In genomic region chr9:32730656-32731590, GRCm38 (mm10) we compare ENCODE assay signal across 9 mouse cellular contexts.
A peak's percentile ranks its signal among the peaks of the same experiment; 100 is the strongest.
DNase-seq lines count a peak whose midpoint lies in the region; ATAC-seq and TF ChIP-seq lines count a peak whose summit lies in the region.
"Had no signal": no experiment of that assay in that cellular context is flagged by ENCODE, and none has a peak within 500 bp of the region (broad histone marks: within the 10 kb centered on the region; RNA-seq: fewer than 3 reads in every experiment).

No protein-coding gene starts in this region.

- peak; percentile 54 to 76 for DNase-seq in heart, adult 9 months (ENCODE audit: low spot score in 2 of 2)
- DNase-seq in heart, postnatal 25 days (ENCODE audit: low spot score): no peak
- DNase-seq in CD4-positive, CD25-positive, alpha-beta regulatory T cell, adult 2 months (ENCODE audit: low read depth, low spot score): peak; percentile 67
- DNase-seq in cerebellum, adult 8-10 months: no peak
- no peak for DNase-seq in cerebellum, postnatal 14 days
- no peak for DNase-seq in natural killer cell, adult 2 months (ENCODE audit: low spot score in 2 of 2)

- TF ChIP-seq POLR2A in bone marrow, adult 2 months (IDR thresholded peaks at IDR 0.05; ENCODE audit: borderline replicate concordance, control insufficient read depth, low read depth, low read length): no peak

- WGBS in bone marrow, adult 2 months: 63% methylated on average over 13 of the region's 13 CpGs

- no peak for TF ChIP-seq CTCF in bone marrow, adult 2 months (IDR thresholded peaks at IDR 0.05; ENCODE audit: control insufficient read depth, insufficient read depth, low read length)

- ATAC-seq in megakaryocyte progenitor cell, adult 5-6 weeks (replicated peaks; ENCODE audit: poor library complexity): peak; percentile 57

- no peaks in the 10 kb centered on the region; the same call in 1 of the 2 replicates for H3K4me1 ChIP-seq in bone marrow, adult 2 months (ENCODE audit: control insufficient read depth, insufficient read depth, low read length)
- H3K4me1 ChIP-seq: hindbrain, embryonic 15.5 days had no signal

- intact Hi-C loops in heart, postnatal 25 days (cut with DNase I): no loop called here

- 0 out of 2 replicates have a peak overlapping the region, but pooled peaks have one; percentile 15 for H3K27ac ChIP-seq in bone marrow, adult 2 months (ENCODE audit: control insufficient read depth, insufficient read depth, low read depth, low read length, poor library complexity)
- H3K27ac ChIP-seq: hindbrain, embryonic 15.5 days had no signal

- no peak overlapping the region for H3K4me3 ChIP-seq in bone marrow, adult 2 months (replicated peaks; ENCODE audit: control insufficient read depth, low read depth, low read length)
- H3K4me3 ChIP-seq: hindbrain, embryonic 15.5 days had no signal

Comparison
In these comparisons a context has a peak if more than half of its experiments do, and no peak if none do; other contexts are left out.
1. DNase-seq: peak in heart, adult 9 months (2 of 2) and CD4-positive, CD25-positive, alpha-beta regulatory T cell, adult 2 months (single experiment); none in heart, postnatal 25 days (single experiment), cerebellum, adult 8-10 months (single experiment), cerebellum, postnatal 14 days (0 of 2) and natural killer cell, adult 2 months (0 of 2).